Mouse (Mus musculus) CH12.LX (cell line): ENCODE data around the gene Ttc38.

Experiments
- CHD1 ChIP-seq: IDR thresholded peaks from 2 replicates; pipeline ENCODE4 v1.6.1; 2012; ENCODE audit warnings: low read depth, low read length, improper control_type of control experiment, inconsistent platforms
- CHD2 ChIP-seq: IDR thresholded peaks from 2 replicates; pipeline ENCODE4 v1.6.1; 2011; ENCODE audit warnings: low read length, improper control_type of control experiment
- CTCF ChIP-seq, 2 experiments: IDR thresholded peaks in 1 of 2; conservative IDR thresholded peaks in 1 of 2; 2 replicates each; pipeline ENCODE4 v1.5.1; 2011 to 2012; ENCODE audit warnings: low read depth in 2 of 2, low read length in 2 of 2, improper control_type of control experiment in 1 of 2, inconsistent platforms in 1 of 2, mild to moderate bottlenecking in 1 of 2, moderate library complexity in 1 of 2
- ELF1 ChIP-seq: IDR thresholded peaks from 2 replicates; pipeline ENCODE4 v1.6.1; 2014; ENCODE audit warnings: low read depth, mild to moderate bottlenecking, inconsistent platforms, low read length, improper control_type of control experiment
- MXI1 ChIP-seq: IDR thresholded peaks from 2 replicates; pipeline ENCODE4 v1.6.1; 2011; ENCODE audit warnings: mild to moderate bottlenecking, low read depth, low read length, improper control_type of control experiment
- NRF1 ChIP-seq: IDR thresholded peaks from 2 replicates; pipeline ENCODE4 v1.6.1; 2014; ENCODE audit warnings: low read depth, mild to moderate bottlenecking, inconsistent platforms, low read length, improper control_type of control experiment, moderate library complexity
- POLR2A ChIP-seq: IDR thresholded peaks from 2 replicates; pipeline ENCODE4 v1.6.1; 2011; ENCODE audit warnings: low read depth, mild to moderate bottlenecking, improper control_type of control experiment, low read length
- RAD21 ChIP-seq: IDR thresholded peaks from 2 replicates; pipeline ENCODE4 v1.6.1; 2011; ENCODE audit warnings: low read depth, mild to moderate bottlenecking, low read length, improper control_type of control experiment, moderate library complexity
- TCF12 ChIP-seq: IDR thresholded peaks from 2 replicates; pipeline ENCODE4 v1.6.1; 2014; ENCODE audit warnings: low read depth, mild to moderate bottlenecking, inconsistent platforms, low read length, improper control_type of control experiment
- USF2 ChIP-seq: conservative IDR thresholded peaks from 2 replicates; pipeline ENCODE4 v1.6.1; 2011; ENCODE audit warnings: low read depth, low read length, improper control_type of control experiment
- ZKSCAN1 ChIP-seq: IDR thresholded peaks from 2 replicates; pipeline ENCODE4 v1.6.1; 2012; ENCODE audit warnings: low read depth, inconsistent platforms, low read length, improper control_type of control experiment, borderline replicate concordance

DNA sequence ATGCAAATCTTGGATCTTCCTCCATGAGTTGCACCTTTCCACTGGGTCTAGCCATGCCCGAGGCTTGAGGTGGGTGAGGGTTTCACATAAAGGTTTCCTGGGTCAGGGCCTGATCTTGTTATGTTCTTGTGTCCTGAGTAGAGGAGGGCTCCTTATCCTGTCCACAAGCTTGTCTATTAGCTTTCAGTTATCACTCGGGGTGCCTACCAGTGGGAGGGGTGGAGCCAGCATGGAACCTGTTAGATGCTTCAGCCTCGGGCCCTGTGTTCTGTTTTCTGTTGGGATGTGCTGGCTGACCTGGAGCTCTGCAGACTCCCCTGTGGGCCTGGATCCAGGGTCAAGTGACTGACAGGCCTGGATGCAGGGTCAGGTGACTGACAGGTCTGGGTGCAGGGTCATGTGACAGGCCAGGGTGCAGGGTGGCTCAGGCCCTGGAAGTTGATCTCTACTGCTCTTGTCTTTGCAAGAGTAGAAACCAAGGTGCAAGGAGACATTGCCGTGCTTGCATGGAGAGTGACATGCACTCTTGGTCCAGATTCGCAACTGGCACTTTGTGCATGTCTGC lies 9.8 kb downstream of the Ttc38 start:
- TF ChIP-seq CTCF (conservative IDR thresholded peaks at IDR 0.05 in 1 of 2, IDR thresholded peaks at IDR 0.05 in 1 of 2; ENCODE audit: low read depth in 2 of 2, low read length in 2 of 2) (no peak), POLR2A (no peak), MXI1 (no peak), CHD1 (no peak), USF2 (no peak), NRF1 (no peak), TCF12 (no peak), ELF1 (no peak), ZKSCAN1 (no peak), CHD2 (no peak), RAD21 (no peak)
